Mouse (Mus musculus) G1E (cell line): Measurements from ENCODE around the gene Sin3a.

Experiments
- CTCF ChIP-seq: IDR thresholded peaks from 2 replicates; pipeline ENCODE4 v1.5.1; 2012; ENCODE audit warnings: low read depth, low read length, inconsistent platforms, mixed read lengths
- GATA1 ChIP-seq: IDR thresholded peaks from 2 replicates; pipeline ENCODE4 v1.6.1; 2012; ENCODE audit warnings: borderline replicate concordance, low read length, inconsistent platforms, mixed read lengths
- GATA2 ChIP-seq: IDR thresholded peaks from 2 replicates; pipeline ENCODE4 v1.6.1; 2012; ENCODE audit warnings: low read depth, low read length, inconsistent platforms, borderline replicate concordance
- TAL1 ChIP-seq: conservative IDR thresholded peaks from 2 replicates; pipeline ENCODE4 v1.6.1; 2012; ENCODE audit warnings: low read depth, low read length, inconsistent platforms, mixed read lengths

DNA sequence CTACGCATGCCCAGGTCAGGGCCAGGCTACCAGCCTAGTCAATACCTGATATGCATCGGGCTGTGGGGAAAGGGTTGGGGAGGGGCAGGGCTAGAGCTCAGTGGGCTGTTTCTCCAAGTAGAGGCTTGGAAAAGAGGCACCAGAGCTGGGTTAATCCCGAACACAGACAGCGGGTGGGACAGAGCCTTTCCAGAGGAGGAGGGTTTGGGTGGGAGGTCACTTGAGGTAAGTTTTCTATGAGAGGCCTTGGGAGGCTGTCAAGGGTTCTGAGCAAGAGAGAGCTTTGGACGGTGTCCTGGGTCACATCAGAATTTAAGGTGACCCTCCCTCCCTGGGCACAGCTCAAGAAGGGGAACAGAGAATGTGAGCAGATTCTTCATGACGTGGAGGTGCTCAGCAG lies 66.7 kb downstream of the Sin3a start:
- TF ChIP-seq TAL1 (no peak), CTCF (no peak), GATA1 (no peak), GATA2 (no peak)
